Mouse (Mus musculus) heart, embryonic 15.5 days (tissue): ENCODE measurements at regions not wholly inside any gene's neighbourhood (a gene's known extent, or its start where the extent isn't known, plus 50 kb on each side); places are given as distances from the start of the nearest gene placed in this dataset.

Experiments used
- ATAC-seq: fragments of 200-750 bp; cut with Nextera tagmentation; replicated peaks from 2 replicates; pipeline ENCODE4 v1.8.0; 2017; ENCODE audit warnings: low read depth, moderate TSS enrichment; ENCODE audit not compliant: insufficient number of reproducible peaks, insufficient read depth, low FRiP score
- H3K27ac ChIP-seq: fragments of 300-500 bp; sonication (generic); 2 replicates; pipeline ENCODE4 v1.5.1; 2015; ENCODE audit warnings: mild to moderate bottlenecking, inconsistent platforms
- H3K27me3 ChIP-seq: fragments of 300-500 bp; sonication (generic); 2 replicates; pipeline ENCODE4 v1.6.1; 2015; ENCODE audit warnings: inconsistent platforms
- H3K36me3 ChIP-seq: fragments of 300-500 bp; sonication (generic); 2 replicates; pipeline ENCODE4 v1.6.1; 2015; ENCODE audit warnings: mild to moderate bottlenecking, inconsistent platforms
- H3K4me1 ChIP-seq: fragments of 300-500 bp; sonication (generic); replicated peaks from 2 replicates; pipeline ENCODE4 v1.6.1; 2015; ENCODE audit warnings: inconsistent platforms
- H3K4me2 ChIP-seq: fragments of 300-500 bp; sonication (generic); 2 replicates; pipeline ENCODE4 v1.6.1; 2015; ENCODE audit warnings: inconsistent platforms, mild to moderate bottlenecking, moderate library complexity
- H3K4me3 ChIP-seq: fragments of 300-500 bp; sonication (generic); 2 replicates; pipeline ENCODE4 v1.5.1; 2015; ENCODE audit warnings: mild to moderate bottlenecking, inconsistent platforms
- H3K9ac ChIP-seq: fragments of 300-500 bp; sonication (generic); 2 replicates; pipeline ENCODE4 v1.6.1; 2015; ENCODE audit warnings: mild to moderate bottlenecking, inconsistent platforms
- H3K9me3 ChIP-seq: fragments of 300-500 bp; sonication (generic); replicated peaks from 2 replicates; pipeline ENCODE4 v1.6.1; 2016; ENCODE audit warnings: inconsistent platforms
- WGBS: fragments of 180-500 bp; shearing (Covaris S2); methylation state at CpG from one replicate; pipeline ENCODE4 v1.1.7; 2015; ENCODE audit warnings: mixed read lengths; 5-methylcytosine and 5-hydroxymethylcytosine counted together

DNA sequence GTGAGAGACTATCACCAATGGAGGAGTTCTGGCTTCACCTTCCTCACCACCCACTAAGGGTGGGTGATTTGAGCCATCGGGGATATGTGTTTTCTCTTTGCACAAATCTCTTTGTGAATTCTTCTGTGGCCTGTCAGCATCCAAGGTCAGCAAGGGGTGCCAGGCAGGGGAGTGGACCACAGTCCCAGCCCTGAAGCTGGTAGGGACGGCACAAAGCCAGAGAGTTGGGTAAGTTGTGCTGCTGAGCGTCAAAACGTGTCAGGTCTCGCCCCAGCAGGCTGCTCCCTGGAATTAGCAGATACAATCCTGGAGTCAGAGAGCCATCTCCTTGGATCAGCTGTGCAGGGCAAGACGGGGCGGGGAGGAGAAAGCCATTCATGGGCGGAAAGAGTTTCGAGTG, 101.2 kb upstream of the Zmiz1 start:
- WGBS: 62% methylated on average over 9 of the region's 9 CpGs
- H3K9me3 ChIP-seq: no peaks in the 10 kb centered on the region
- H3K9ac ChIP-seq: no peak overlapping the region
- H3K4me3 ChIP-seq: no peak overlapping the region
- H3K27me3 ChIP-seq: no peaks in the 10 kb centered on the region
- H3K4me2 ChIP-seq: no peak overlapping the region
- H3K36me3 ChIP-seq: no peaks in the 10 kb centered on the region
- ATAC-seq: no peak
- H3K27ac ChIP-seq: no peak overlapping the region
- H3K4me1 ChIP-seq: peaks cover 31% of the 10 kb centered on the region

DNA sequence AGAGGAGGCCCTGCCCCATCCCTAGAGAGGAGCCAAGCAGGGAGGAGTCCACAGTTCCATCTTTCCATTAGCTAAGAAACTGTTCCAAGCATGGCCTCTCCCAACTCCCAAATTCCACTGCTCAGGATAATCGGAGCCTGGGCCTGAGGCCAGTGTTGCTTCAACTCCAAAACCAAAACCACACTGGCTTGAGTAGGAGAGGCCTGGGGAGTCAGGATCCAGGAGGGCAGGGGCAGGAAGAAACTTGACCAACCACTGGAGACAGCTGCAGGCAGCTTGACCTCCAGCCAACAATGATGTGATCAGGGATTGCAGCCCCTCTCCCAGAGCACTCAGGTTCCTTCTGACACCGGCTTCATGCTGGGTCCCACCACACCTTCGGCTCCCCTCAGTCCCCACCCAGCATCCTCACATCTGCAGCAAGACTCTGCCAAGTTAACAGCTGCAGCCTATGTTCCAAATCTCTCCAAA, 99.1 kb upstream of the Zmiz1 start:
- peak; percentile 43; the same call in 1 of the 2 replicates for ATAC-seq
- no peaks in the 10 kb centered on the region for H3K36me3 ChIP-seq
- peak overlapping the region; percentile 26 for H3K27ac ChIP-seq

DNA sequence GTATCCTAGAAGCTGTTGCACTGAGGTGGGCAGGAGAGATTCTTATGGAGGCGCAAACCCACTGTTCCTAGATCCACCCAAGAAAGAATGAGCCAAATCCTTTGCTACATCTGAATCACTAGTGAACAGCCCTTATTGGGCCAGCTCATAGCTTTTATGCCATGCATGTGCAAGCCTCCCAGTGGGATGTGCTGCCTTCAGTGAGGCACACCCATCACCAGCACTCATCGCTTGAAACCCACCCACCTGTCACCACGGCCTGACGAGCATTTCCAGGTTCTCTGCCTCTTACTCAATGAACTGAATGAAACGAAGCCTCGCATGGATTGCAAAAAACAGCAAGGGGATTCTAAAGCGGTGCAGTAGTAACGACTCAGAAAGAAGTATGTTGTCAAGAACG, 98.3 kb upstream of the Zmiz1 start:
- Histone ChIP-seq H3K9me3 (no peaks in the 10 kb centered on the region), H3K27me3 (no peaks in the 10 kb centered on the region), H3K27ac (no peak overlapping the region), H3K4me1 (peaks cover 24% of the 10 kb centered on the region), H3K4me3 (no peak overlapping the region), H3K4me2 (no peak overlapping the region), H3K36me3 (no peaks in the 10 kb centered on the region), H3K9ac (no peak overlapping the region)
- ATAC-seq: no peak
- WGBS: 53% methylated on average over 9 of the region's 9 CpGs

More for the DNA sequence above, 99.1 kb upstream of the Zmiz1 start:
- no peak overlapping the region for H3K4me2 ChIP-seq
- H3K27me3 ChIP-seq: no peaks in the 10 kb centered on the region
- peaks cover 17% of the 10 kb centered on the region for H3K4me1 ChIP-seq
- 71% methylated on average over 3 of the region's 3 CpGs for WGBS
- no peak overlapping the region for H3K4me3 ChIP-seq
- no peak overlapping the region for H3K9ac ChIP-seq
- H3K9me3 ChIP-seq: no peaks in the 10 kb centered on the region

DNA sequence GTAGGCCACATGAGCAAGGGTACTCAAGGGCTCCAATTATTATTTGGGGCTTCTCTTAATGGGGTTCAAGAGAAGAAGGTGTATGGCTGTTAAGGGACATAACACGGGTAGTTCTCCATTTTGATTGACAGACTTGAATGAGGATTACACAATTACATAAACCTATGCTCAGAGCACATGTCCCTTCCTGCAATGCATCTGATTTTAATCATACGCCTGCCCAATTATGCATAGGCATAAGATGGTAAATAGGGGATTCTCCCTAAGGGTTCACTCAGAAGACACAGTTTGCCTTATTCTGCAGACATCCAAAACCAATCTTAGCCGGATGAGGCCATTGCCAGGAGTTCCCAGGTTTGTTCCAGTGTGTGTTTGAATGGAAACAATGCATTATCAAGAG, 97.9 kb upstream of the Zmiz1 start:
- no peak overlapping the region for H3K4me3 ChIP-seq
- no peaks in the 10 kb centered on the region for H3K36me3 ChIP-seq
- ATAC-seq: no peak
- 71% methylated on average over 3 of the region's 3 CpGs for WGBS
- H3K9ac ChIP-seq: no peak overlapping the region
- peaks cover 28% of the 10 kb centered on the region for H3K4me1 ChIP-seq
- no peaks in the 10 kb centered on the region for H3K9me3 ChIP-seq
- no peak overlapping the region for H3K27ac ChIP-seq
- H3K4me2 ChIP-seq: no peak overlapping the region
- H3K27me3 ChIP-seq: no peaks in the 10 kb centered on the region

GRCm38 (mm10) chr14:25362771-25363170, 96.2 kb upstream of the Zmiz1 start:
- no peak overlapping the region for H3K4me2 ChIP-seq
- H3K4me1 ChIP-seq: peaks cover 33% of the 10 kb centered on the region
- H3K27me3 ChIP-seq: no peaks in the 10 kb centered on the region
- 38% methylated on average over 1 of the region's 1 CpGs for whole genome bisulfite sequencing
- no peak overlapping the region for H3K4me3 ChIP-seq
- H3K9me3 ChIP-seq: no peaks in the 10 kb centered on the region
- ATAC-seq: no peak
- no peak overlapping the region for H3K27ac ChIP-seq
- H3K36me3 ChIP-seq: no peaks in the 10 kb centered on the region
- no peak overlapping the region for H3K9ac ChIP-seq

DNA sequence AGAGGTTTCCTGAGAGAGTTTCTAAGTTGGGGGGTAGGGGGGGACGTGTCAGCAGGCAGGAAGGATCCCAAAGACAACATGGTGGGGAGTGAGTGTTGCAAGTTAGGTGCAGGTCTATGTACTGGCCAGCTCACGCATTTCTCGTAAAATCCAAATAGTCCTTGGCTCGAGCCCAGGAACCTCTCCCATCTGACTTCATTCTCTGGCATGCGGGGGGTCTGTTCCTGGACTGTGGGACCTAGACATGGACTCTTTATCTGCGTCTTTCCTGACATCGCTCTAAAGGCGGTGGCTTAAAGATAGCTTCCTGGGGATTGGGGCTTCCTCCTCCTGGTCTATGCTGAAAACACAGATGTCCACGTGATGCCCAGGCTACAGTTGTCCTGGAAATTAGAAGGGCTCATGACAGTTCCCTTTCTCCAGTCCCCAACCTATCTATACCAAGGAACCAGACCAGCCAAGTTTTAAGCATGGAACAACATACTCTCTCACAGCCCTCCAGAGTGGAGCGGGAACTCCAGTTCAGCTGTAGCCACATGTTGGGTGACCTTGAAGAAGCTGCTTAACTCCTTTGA, 93.7 kb upstream of the Zmiz1 start:
- H3K36me3 ChIP-seq: no peaks in the 10 kb centered on the region
- H3K9me3 ChIP-seq: no peaks in the 10 kb centered on the region
- no peaks in the 10 kb centered on the region for H3K27me3 ChIP-seq
- WGBS: 21% methylated on average over 10 of the region's 10 CpGs
- H3K4me2 ChIP-seq: no peak overlapping the region; the same call in 1 of the 2 replicates
- H3K9ac ChIP-seq: no peak overlapping the region
- no peak overlapping the region for H3K4me3 ChIP-seq
- H3K4me1 ChIP-seq: peaks cover 27% of the 10 kb centered on the region
- peak; percentile 75 for ATAC-seq
- peak overlapping the region; percentile 38 for H3K27ac ChIP-seq

DNA sequence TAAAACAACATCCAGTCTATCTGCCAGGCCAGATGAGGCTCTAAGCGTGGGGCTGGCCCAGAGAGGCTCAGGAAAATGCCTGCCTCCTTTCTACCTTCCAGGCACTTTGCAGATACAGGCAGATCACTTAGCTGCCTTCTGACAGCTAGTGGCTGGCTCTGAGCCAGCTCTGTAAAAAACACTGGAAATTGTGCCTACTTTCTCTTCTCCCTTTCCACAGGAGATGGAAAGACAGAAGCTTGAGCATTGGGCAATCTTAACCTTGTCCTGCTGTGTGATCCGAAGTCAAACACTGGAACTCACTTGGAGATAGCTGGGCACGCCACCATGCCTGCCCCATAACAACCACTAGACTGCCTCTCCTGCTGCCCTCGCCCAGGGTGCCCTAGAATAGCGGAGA, 93.0 kb upstream of the Zmiz1 start:
- WGBS: 65% methylated on average over 5 of the region's 5 CpGs
- no peak for ATAC-seq
- H3K9ac ChIP-seq: no peak overlapping the region
- H3K4me1 ChIP-seq: peaks cover 28% of the 10 kb centered on the region
- H3K36me3 ChIP-seq: no peaks in the 10 kb centered on the region
- H3K9me3 ChIP-seq: no peaks in the 10 kb centered on the region
- H3K4me3 ChIP-seq: no peak overlapping the region
- no peak overlapping the region for H3K4me2 ChIP-seq
- no peaks in the 10 kb centered on the region for H3K27me3 ChIP-seq
- peak overlapping the region; percentile 38; the same call in 1 of the 2 replicates for H3K27ac ChIP-seq

DNA sequence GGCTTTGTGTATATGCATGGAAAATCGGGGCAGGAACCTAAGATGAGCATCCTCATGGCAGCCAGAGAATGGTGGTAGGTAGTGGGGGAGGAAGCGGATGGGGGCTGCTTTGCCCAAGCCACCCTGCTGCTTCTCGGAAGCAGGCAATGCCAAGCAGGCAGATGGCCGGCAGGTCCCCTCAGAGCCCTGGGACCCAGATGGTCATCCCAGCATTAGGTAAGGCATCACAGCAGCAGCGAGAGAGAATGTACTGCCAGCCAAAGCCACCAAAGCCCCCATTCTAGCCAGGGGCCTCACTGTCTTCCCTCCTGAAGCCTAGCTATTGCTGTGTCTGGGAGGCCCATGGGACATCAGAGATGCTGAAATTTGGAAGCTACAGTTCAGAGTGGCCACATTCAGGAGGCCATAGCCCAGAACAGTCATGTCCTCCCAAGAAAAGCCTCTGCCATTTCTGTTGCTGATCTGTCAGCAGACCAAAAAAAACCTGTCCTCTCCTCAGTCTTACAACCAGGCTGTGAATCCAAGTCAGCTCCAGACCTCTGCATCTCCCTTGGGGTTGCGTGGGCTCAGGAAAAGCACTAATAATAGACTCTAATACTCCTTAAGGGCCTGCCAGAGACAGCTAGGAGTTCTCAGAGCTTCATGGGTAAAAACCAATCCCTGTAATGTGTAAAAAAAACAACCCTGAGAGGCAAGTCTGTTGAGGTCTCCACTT, 88.5 kb upstream of the Zmiz1 start:
- peaks cover 38% of the 10 kb centered on the region for H3K4me1 ChIP-seq
- H3K36me3 ChIP-seq: no peaks in the 10 kb centered on the region
- H3K27ac ChIP-seq: peak overlapping the region; percentile 45
- H3K4me3 ChIP-seq: no peak overlapping the region
- H3K9me3 ChIP-seq: no peaks in the 10 kb centered on the region
- H3K4me2 ChIP-seq: no peak overlapping the region
- no peak for ATAC-seq
- H3K9ac ChIP-seq: no peak overlapping the region
- no peaks in the 10 kb centered on the region for H3K27me3 ChIP-seq
- WGBS: 75% methylated on average over 6 of the region's 6 CpGs

DNA sequence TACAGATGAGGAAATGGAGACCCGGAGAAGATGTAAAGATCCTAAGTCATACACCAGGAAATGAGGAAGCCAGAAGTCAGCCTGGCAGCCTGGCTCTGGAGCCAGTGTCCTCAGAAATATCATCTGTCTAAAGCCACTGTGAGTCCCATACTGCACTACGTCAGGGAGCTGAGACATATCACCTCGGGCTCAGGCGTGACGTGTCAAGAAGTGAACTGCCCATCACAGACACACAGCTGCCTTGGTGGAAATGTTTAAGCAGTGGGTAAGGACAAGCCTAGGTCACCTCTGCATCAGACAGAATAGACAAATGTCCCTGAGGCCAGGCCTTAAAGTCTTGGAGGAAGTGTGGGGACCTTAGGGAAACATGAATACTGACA, 88.0 kb upstream of the Zmiz1 start:
- no peak overlapping the region for H3K4me2 ChIP-seq
- no peak overlapping the region for H3K9ac ChIP-seq
- H3K4me3 ChIP-seq: no peak overlapping the region
- H3K27ac ChIP-seq: peak overlapping the region; percentile 45
- H3K9me3 ChIP-seq: no peaks in the 10 kb centered on the region
- WGBS: 46% methylated on average over 5 of the region's 5 CpGs
- H3K27me3 ChIP-seq: no peaks in the 10 kb centered on the region
- H3K36me3 ChIP-seq: no peaks in the 10 kb centered on the region
- peaks cover 32% of the 10 kb centered on the region for H3K4me1 ChIP-seq
- no peak for ATAC-seq

- peak; percentile 25; the same call in 1 of the 2 replicates for ATAC-seq
- Histone ChIP-seq H3K9me3 (no peaks in the 10 kb centered on the region), H3K4me3 (no peak overlapping the region), H3K27ac (peak overlapping the region; percentile 45; the same call in 1 of the 2 replicates), H3K4me1 (peaks cover 26% of the 10 kb centered on the region), H3K9ac (no peak overlapping the region), H3K36me3 (no peaks in the 10 kb centered on the region), H3K27me3 (no peaks in the 10 kb centered on the region), H3K4me2 (no peak overlapping the region)
- WGBS: 42% methylated on average over 4 of the region's 4 CpGs
Measured at GRCm38 (mm10) chr14:25371661-25372060, 87.3 kb upstream of the Zmiz1 start.

DNA sequence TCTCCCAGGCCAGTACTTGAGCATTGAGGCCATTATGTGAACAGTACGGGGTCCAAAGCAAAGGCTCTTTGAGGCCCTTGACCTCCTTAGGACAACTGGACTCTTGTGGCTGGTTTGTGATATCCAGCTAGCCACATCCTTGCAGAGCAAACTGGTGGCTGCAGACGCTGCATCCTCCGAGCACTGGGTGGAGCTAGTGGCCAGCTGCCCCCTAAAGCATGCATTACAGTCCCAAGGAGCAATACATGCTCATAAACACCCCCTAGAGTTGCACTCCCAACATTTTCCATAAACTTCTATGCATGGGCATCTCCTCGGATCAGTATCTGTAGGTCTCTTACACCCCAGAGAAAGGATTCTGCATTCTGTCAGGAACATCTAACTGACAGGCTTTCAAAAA, 86.4 kb upstream of the Zmiz1 start:
- ATAC-seq: no peak
- Histone ChIP-seq H3K9ac (no peak overlapping the region), H3K9me3 (no peaks in the 10 kb centered on the region), H3K36me3 (no peaks in the 10 kb centered on the region), H3K4me1 (peaks cover 33% of the 10 kb centered on the region), H3K27ac (no peak overlapping the region), H3K4me2 (no peak overlapping the region), H3K4me3 (no peak overlapping the region), H3K27me3 (no peaks in the 10 kb centered on the region)
- 44% methylated on average over 4 of the region's 4 CpGs for WGBS

DNA sequence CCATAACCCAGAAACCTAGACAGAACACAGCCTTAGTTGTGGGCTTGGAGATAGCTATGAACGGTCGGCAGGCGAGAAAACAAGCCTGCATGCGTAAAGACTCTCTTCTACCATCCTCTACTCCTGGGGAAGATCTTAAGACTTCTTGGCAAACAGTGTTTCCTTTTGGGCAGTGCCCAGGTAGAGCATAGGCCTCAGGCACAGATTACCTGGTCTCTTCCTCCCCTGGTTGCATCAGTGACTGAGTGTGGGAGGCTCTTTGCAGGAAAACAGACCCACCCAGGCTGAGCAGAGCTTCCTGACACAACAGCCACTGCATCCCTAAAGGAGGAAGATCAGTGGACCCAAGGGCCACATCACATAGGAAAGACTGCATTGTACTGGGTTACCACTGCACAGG, 85.8 kb upstream of the Zmiz1 start:
- Histone ChIP-seq H3K4me1 (peaks cover 33% of the 10 kb centered on the region), H3K9ac (no peak overlapping the region), H3K4me3 (no peak overlapping the region), H3K9me3 (no peaks in the 10 kb centered on the region), H3K4me2 (no peak overlapping the region), H3K36me3 (no peaks in the 10 kb centered on the region), H3K27me3 (no peaks in the 10 kb centered on the region), H3K27ac (no peak overlapping the region)
- WGBS: 86% methylated on average over 4 of the region's 4 CpGs
- ATAC-seq: no peak
